Mouse (Mus musculus) CD4-positive, CD25-positive, alpha-beta regulatory T cell, adult 9 weeks (primary cell): ENCODE results near the gene Alkbh6. TPM values are rescaled to one million over a fixed set of nuclear protein-coding genes. Genes with fewer than 3 reads are reported as not detected.

Experiments
- polyA plus RNA-seq: library from polyadenylated mRNA; unstranded; fragments of 100-300 nt; shearing (Covaris generic); gene quantifications from one replicate; pipeline ENCODE4 v1.2.1, GENCODE M21; 2017

Gene Alkbh6
- 157 TPM for polyA plus RNA-seq

GRCm38 (mm10) chr7:30308076-30309005 lies at the start of gene Alkbh6:
Gene Alkbh6 (plus strand): TSS chr7:30308717.

DNA sequence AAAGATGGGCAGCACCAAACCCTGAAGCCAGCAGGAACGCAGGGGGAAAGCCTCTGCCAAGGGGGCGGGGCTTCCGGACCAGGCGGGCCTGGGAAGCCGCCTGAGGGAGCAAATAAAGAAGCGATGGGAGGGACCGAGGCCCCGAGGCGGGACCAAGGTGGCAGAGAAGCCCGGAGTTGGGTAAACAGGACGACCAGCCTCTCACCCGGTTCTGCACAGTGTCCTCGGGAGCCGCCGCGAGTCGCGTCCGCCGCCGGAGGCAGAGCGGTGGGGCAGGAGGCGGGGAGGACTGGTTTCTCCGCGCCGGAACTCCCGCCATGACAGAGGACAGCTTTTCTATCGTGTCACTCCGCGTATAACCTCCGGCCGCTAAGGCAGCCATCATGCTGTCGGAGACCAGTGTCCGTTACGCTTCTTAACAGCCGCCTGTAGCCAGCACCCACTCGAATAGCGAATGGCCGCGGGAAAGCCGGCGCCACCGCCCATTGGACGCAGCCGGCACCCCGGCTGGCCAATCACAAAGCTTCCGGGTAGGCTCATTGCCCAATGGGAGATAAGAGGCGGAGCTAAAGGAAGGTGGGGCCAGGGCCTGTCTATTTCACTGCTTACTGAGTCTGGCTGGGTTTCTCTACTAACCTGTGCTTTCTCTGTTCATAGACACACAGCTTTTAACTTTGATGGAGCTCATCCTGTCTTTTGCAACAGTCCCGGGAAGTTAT lies 28.4 kb upstream of the Alkbh6 start, which contains the start of the genes Thap8 and Wdr62:
Gene Thap8 (plus strand): TSS at position 144 of the 719 bp plus-strand sequence.
Gene Wdr62 (minus strand): TSS at position 469 of the 719 bp plus-strand sequence.

DNA sequence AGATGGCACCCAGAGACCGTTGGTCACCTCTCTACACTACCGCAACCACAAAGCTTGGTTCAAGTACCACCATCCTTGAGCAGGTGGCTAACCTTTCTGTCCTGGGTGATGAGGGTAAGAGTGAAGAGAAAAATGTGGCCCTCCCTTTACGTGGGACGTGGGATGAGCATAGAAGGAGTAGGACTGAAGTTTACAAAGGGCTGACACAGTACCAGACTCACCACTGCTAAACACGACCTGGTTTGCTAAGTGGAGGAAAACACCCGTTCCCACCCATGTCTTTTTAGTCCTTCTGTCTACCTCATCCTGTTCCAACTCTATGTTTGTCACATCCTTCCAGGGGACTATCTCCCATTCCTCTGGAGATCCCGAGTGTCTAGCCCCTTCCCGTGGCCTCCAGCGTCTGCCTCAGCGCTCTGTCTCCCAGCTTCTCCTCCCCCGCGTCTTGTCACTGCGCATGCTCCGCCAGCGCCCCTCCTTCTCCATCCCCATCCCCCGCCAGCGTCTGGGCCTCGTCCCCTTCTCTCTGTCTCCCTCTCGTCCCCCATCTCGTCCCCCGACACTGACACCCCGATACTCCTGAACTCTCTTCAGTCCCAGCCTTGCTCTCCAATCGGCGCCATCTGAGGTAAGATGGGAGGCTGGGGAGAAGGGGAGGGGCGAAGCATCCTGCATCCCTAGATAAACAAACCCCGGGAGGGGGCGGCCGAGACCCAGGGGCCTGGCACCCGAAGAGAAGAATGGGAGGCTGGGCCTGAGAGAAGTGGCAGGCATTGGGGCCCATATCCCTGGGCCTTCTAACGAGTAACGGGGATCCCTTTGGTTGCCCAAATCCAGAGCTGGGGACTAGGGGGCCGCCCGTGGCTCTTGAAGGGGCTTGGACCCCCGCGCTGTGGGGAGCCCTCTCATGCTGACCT lies 17.0 kb upstream of the Alkbh6 start, which contains the start of gene Clip3:
Gene Clip3 (plus strand): TSS at position 514 of the 917 bp plus-strand sequence.

GRCm38 (mm10) chr7:30314721-30315155 lies 6.2 kb downstream of the Alkbh6 start, which contains the start of gene Syne4:
Gene Syne4 (plus strand): TSS chr7:30314807.

GRCm38 (mm10) chr7:30321539-30322284 lies 13.2 kb downstream of the Alkbh6 start, which contains the start of gene E130208F15Rik:
Gene E130208F15Rik (plus strand): TSS chr7:30321740.

DNA sequence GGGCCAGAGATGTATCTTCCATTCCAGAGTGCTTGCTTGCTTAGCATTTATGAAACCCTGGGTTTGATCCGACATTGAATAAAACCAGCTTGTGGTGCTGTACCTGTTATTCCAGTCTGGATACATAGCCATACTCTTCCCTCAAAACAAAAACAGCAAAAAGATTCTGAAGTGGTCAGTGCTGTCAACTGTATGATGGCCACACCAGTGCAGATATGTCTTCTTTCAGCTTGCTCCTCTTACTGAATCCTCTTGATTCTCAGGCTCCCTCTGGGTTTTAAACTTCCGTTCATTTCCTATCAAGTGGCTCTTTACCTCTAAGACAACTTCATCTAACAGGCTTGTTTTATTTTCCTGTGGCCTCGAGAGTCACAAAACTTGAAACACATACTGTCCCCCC lies 15.3 kb downstream of the Alkbh6 start, which contains the start of gene Sdhaf1:
Gene Sdhaf1 (minus strand): TSS at position 101 of the 400 bp plus-strand sequence.

DNA sequence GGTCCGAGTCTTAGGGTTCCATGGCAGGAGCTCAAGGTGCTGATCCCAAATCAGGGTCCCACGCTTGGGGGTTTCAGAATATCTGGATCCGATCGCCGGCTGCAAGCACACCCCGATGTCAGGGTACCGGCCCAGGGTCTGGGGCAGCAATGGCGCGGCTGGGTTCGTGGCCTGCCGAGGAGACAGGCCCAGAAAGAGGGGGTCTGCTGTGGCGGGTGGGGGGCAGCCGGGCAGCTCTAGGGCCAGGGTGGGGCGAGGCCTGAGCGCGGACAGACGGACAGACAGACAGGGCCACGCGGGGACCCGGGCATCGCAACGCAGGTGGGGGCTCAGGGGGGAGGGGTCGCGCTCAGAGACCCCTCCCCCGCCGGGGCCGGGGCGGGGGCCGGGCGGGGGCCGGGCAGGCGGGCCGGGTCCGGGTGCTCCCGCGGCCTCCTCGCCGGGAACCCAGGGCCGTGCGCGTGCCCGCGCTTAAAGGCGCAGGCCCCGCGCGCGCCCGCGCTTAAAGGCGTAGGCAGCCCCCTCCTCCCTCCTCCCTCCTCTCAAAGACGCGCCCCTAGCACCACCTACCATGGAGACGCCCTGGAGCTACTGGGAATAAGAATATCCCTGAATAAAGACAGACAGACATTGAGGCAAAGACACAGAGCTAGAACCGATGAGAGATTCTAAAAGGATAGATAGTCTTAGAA lies 54.3 kb downstream of the Alkbh6 start, which contains the start of gene Lrfn3:
Gene Lrfn3 (minus strand): TSS at position 121 of the 692 bp plus-strand sequence.

Other genes starting within 250 kb of the Alkbh6 start
- gene Zfp82, start 235.8 kb upstream of the Alkbh6 start, polyA plus RNA-seq = 13.1 TPM
- 2.0 TPM for gene Gm26920, start 218.3 kb upstream of the Alkbh6 start, polyA plus RNA-seq
- 14.8 TPM for gene Zfp566, start 218.2 kb upstream of the Alkbh6 start, polyA plus RNA-seq
- 95.2 TPM for gene Zfp260, start 213.9 kb upstream of the Alkbh6 start, polyA plus RNA-seq
- 15.8 TPM for gene Zfp382, start 186.8 kb upstream of the Alkbh6 start, polyA plus RNA-seq
- 33.9 TPM for gene Zfp146, start 139.0 kb upstream of the Alkbh6 start, polyA plus RNA-seq
- 1.5 TPM for gene Cox7a1, start 124.6 kb upstream of the Alkbh6 start, polyA plus RNA-seq
- 74.4 TPM for gene Capns1, start 109.9 kb upstream of the Alkbh6 start, polyA plus RNA-seq
- 69.2 TPM for gene Polr2i, start 76.8 kb upstream of the Alkbh6 start, polyA plus RNA-seq
- gene Tbcb, start 76.4 kb upstream of the Alkbh6 start, polyA plus RNA-seq = 134 TPM
- not detected for gene Ovol3, start 73.0 kb upstream of the Alkbh6 start, polyA plus RNA-seq
- gene Thap8, start 28.6 kb upstream of the Alkbh6 start, polyA plus RNA-seq = 0.69 TPM
- 5.3 TPM for gene Wdr62, start 28.3 kb upstream of the Alkbh6 start, polyA plus RNA-seq
- 4.2 TPM for gene Clip3, start 17.0 kb upstream of the Alkbh6 start, polyA plus RNA-seq
- 13.5 TPM for gene Syne4, start 6.1 kb downstream of the Alkbh6 start, polyA plus RNA-seq
- gene E130208F15Rik, start 13.0 kb downstream of the Alkbh6 start, polyA plus RNA-seq = not detected
- gene Sdhaf1, start 15.2 kb downstream of the Alkbh6 start, polyA plus RNA-seq = 7.4 TPM
- gene Lrfn3, start 54.1 kb downstream of the Alkbh6 start, polyA plus RNA-seq = not detected
- gene Tyrobp, start 105.0 kb downstream of the Alkbh6 start, polyA plus RNA-seq = 7.0 TPM
- gene Hcst, start 111.1 kb downstream of the Alkbh6 start, polyA plus RNA-seq = 514 TPM
- gene Nfkbid, start 113.0 kb downstream of the Alkbh6 start, polyA plus RNA-seq = 102 TPM
- gene Aplp1, start 136.8 kb downstream of the Alkbh6 start, polyA plus RNA-seq = 3.1 TPM
- gene Kirrel2, start 149.0 kb downstream of the Alkbh6 start, polyA plus RNA-seq = not detected
- gene Nphs1, start 149.6 kb downstream of the Alkbh6 start, polyA plus RNA-seq = not detected
- gene Prodh2, start 184.9 kb downstream of the Alkbh6 start, polyA plus RNA-seq = not detected
- gene Arhgap33, start 226.3 kb downstream of the Alkbh6 start, polyA plus RNA-seq = 1.8 TPM
- 5.2 TPM for gene Hspb6, start 243.5 kb downstream of the Alkbh6 start, polyA plus RNA-seq
- 10.0 TPM for gene Proser3, start 243.6 kb downstream of the Alkbh6 start, polyA plus RNA-seq